Mouse (Mus musculus) spleen, postnatal 10 days (tissue): ENCODE data around the gene Anp32a.

Experiments used
- DNase-seq, 2 experiments: peaks; one replicate each; pipeline ENCODE4 v3.0.0; 2021 to 2022; ENCODE audit warnings: low spot score in 2 of 2

Anp32a gene

DNA sequence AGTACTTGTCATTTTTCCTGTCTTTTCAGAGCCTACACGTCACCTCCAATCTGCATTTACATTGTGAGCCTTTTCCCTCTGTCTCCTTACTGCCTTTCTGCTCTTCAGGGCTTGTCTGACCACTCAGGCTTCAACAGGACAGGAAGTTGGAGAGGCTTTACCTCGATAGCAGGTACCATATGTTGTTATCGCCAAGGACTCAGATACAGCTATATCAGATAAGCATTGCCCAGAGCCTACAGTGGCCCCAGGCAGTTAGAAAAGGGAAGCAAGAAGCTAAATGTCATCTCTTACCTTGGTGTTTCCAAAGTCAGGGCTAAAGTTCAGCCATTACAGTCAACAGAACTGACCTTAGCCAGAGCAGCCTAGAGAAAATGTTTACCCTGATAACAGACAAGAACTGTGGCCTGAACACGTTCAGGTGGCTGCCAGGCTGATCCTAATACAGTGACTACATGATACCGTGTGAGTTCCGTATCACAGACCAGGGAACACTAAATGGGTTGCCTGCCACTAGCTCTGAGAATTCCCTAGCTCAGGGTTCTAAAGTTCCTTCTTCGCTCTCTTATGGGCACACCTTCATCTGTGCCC lies 65.4 kb downstream of the Anp32a start:
- no peak for DNase-seq

DNA sequence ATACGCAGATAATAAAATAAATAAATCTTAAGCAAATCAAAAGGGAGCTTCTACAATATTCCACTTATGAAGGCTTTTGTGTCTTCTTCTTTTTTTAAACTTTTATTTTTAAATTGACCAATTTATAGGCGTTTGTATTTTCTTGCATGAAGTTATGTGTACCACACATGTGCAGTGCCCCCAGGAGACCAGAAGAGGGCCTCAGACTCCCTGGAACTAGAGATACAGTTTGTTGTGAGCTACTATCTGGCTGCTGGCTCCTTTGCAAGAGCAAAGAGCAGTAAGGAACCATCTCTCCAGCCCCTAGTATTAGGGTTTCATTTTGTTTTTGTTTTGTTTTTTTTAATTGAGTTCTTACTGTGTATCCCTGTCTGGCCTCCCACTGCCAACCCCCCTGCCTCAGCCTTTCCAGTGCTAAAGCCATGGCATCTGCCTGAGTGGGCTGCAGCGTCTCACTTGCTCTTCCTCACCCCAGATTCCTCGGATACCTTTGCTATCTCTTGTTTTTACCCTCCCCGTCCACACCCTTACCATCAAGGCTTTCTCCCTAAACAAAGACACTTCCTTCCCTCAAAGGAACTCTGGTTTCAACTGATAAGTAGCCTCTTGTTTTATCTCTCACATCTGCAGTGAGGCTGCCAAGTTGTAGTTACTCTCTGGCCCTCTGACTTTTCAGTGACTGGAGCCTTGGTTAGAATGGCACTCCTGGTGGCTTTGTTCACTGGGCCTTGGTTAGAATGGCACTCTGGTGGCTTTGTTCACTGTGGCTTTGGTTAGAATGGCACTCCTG lies 66.5 kb downstream of the Anp32a start:
- DNase-seq, result no peak

DNA sequence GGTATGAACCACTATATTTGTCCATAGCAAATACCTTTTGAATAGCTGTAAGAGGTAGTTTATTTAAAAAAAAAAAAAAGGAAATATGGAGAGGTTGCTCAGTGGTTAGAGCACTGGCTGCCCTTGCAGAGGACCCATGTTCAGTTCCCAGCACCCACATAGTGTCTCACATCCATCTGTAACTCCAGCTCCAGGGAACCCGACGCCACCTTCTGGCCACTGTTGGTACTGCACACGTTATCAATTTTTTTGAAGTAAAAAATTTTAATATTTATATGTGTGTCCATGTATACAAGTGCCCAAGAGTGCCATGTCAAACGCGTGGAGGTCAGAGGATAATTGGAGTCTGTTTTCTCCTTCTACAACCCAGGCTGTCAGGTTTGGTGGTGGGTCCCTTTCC lies 77.6 kb downstream of the Anp32a start:
- DNase-seq, result no peak

DNA sequence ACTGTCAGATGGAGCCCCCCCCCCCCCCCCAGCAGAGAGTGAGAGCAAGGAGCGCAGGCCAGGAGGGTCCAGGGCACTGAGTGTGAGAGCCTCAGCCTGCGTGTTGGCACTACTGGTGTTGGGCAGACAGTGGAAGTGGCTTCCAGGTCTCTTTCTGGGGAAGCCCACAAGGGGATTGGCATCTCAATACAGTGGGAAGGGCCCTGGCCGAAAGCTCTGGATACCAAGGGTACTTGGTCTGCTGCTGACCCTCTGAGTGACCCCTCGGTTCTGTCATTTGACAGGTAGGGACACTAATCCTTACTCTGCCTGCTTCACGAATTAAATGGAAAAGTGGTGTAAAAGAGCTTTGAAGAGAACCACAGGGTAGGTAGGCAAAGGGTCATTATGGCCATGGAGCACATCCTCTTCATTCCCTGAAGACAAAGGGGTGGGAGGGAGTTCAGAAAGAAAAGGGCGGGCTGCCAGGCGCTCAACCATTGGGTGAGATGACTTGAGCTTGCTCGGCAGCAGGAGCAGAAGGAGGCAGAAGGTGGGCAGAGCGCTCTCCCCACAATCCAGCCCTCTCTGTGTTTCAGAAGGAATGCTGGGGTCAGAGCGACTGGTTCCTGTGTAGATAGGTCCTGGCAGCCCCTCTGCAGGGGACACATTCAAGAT lies 79.3 kb downstream of the Anp32a start:
- DNase-seq, result no peak

DNA sequence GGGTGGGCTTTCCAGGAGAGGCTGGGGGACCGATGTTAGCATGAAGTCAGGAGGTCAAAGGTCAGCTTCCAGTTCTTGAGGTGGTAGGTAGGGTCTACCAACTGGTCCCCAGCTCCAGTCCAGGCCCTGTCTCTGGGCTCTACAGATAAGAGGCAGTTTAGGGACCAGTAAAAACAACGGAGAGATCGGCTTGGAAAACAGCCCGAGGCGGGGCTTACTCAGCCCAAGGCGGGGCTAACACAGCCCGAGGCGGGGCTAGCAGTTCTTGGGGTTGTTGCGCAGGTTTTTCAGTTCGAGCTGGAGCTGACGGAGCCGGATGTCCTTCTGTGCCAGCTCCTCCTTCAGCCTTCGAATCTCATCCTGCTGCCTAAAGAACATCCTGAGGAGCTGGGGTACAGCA lies 79.9 kb downstream of the Anp32a start:
- DNase-seq, result peak; percentile 38 to 73

DNA sequence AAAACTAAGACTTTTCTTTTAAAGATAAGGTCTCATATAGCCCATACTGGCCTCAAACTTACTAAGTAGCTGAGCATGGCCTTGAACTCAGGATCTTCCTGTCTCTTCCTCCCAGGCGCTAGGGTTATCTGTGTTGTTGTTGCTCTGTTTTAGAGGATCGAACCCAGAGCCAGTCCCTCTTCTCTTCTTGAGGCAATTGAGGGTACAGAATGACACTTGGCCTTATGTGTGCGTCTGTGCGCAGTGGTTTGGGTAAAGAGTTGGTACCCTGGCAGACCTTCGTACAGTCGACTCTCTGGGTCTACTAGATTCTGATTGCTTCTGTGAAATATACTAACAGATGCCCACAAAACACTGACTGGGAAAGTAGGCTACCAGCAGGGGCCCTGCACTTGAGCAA lies 80.8 kb downstream of the Anp32a start:
- no peak for DNase-seq

DNA sequence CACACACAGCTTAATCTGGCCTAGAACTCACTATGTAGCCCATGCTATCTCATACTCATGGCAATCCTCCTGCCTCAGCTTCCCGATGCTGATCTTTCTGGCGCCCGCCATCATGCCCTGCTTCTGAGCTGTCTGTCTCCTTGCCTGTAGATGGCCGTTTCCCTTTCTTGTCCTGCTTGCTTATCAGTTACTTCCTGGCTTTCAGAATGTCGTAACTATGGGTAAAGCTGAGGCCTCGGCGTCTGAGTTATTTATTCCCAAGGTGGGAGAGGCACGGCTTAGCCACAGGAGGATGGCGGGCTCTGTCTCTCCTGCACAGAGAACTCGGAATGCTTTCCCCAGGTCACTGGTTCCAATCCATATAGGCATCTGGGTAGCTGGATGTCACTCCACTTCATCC lies 81.8 kb downstream of the Anp32a start:
- DNase-seq, result no peak

DNA sequence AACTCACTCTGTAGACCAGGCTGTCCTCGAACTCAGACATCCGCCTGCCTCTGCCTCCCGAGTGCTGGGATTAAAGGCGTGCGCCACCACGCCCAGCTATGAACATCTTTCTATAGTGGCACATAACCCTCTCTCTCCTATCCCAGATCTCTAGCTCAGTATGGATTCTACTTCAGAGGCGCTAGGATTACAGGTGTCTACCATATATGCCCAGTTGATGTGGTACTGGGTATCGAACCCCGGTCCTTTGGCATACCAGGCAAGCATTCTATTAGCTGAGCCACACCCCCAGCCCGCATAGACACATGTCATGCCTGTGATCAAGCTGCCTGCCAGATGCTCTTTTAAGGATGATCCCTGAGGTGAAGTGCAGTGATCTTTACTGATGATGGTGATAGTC lies 82.8 kb downstream of the Anp32a start:
- DNase-seq, result no peak

DNA sequence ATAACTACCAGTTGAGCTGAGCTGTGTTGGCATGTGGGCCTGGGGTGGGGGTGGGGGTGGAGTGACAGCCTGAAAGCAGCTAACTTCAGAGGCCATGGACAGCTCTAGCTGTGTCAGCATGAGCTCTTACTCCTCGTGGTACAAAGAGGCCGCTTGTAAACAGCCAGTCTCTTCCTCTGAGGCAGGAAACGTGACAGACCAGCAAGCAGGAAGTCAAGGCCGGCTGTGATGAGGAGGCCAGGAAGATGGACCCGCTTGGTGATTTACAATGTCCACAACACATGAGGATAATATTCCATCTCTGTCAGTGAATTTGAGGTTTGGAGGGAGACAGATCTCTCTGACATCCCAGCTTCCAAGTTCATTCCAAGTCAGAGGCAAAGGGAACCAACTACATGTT lies 84.2 kb downstream of the Anp32a start:
- DNase-seq, result no peak

DNA sequence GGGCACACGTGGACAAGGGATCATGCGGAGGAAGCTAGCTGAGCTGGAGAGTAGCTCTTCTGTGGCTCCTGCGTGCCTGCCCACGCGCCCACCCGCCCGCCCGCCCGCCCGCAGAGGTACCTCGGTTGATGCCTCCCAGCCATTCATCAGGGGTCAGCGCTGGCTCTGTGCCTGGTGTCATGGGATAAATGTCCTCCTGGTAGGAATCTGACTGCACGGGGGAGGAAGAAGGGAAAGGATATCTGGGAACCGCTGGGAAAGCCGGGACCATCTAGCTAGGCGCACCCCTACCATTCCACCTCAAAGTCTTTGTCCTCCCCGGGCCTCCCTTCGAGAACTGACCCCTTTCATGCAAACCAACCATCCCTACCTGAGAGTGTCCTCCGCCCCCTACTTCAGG lies 84.9 kb downstream of the Anp32a start:
- DNase-seq, result no peak

DNA sequence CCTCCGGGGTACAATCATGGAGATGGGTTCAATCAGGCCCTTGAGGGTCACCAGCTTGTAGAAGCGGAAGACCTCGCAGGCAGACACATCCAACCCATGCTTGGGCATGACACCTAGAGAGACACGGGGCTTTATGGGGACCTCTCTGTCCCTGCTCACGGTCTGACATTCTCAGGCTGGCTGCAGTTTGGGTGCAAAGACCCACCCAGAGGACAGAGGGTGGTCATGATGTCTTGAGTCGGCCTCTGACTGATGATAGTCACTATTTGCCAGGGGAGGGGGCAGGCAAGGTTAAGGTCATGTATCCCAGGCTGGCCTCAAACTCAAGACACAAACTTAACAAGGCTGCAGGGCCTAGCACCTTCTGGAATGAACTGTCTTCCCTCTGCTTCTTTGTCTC lies 85.4 kb downstream of the Anp32a start:
- no peak for DNase-seq

DNA sequence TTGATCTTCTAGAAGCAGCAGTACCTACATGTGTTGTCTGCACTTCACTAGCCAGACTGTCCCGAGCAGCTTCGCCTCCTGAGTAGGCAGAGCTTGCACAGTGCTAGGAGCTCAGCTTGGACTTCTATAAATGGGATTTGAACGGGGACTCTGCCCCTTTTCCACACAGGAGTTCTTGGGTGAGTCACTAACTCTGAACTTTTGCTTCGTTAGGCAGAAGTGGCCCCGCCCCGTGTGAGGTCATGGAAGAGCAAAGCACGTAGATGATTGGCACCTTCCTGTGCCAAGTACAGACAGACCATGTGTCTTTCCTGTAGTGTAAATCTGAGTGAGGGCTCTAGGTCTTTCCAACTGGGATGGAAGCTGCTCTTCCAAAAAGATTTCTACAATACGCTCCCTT lies 85.9 kb downstream of the Anp32a start:
- peak in 1 of 2 experiments; percentile 36 for DNase-seq
